Mouse (Mus musculus): Measurements from ENCODE around the gene Slc41a2. TPM values are rescaled to one million over a fixed set of nuclear protein-coding genes. Genes with fewer than 3 reads are reported as not detected.

Gene Slc41a2
- polyA plus RNA-seq, 1 experiment from 2014 or later, result 11.6 TPM

- Histone ChIP-seq H3K36me3 (ENCODE audit: control insufficient read depth, insufficient read depth, low read length) (no peaks in the 10 kb centered on the region), H3K9me3 (replicated peaks; ENCODE audit: control insufficient read depth, low read length, poor library complexity, severe bottlenecking) (no peaks in the 10 kb centered on the region), H3K4me3 (ENCODE audit: low read depth, low read length) (no peak overlapping the region), H3K27ac (ENCODE audit: low read length) (peak overlapping the region; percentile 5; the same call in 1 of the 2 replicates), H3K4me2 (ENCODE audit: low read length) (no peak overlapping the region), H3K9ac (ENCODE audit: low read depth, low read length) (no peak overlapping the region), H3K4me1 (ENCODE audit: control insufficient read depth, insufficient read depth, low read length) (peaks cover 16% of the 10 kb centered on the region), H3K27me3 (ENCODE audit: control insufficient read depth, insufficient read depth, low read depth, low read length) (no peaks in the 10 kb centered on the region)
- ATAC-seq, result 0 out of 2 replicates have a peak, but pooled peaks have one; percentile 8
- WGBS, result 66% methylated on average over 6 of the region's 6 CpGs
Observed at GRCm38 (mm10) chr10:83185121-83185520, 152.6 kb downstream of the Slc41a2 start.

GRCm38 (mm10) chr10:83184480-83185069 lies 153.1 kb downstream of the Slc41a2 start:
- Histone ChIP-seq H3K9ac (ENCODE audit: low read depth, low read length) (no peak overlapping the region), H3K9me3 (replicated peaks; ENCODE audit: control insufficient read depth, low read length, poor library complexity, severe bottlenecking) (no peaks in the 10 kb centered on the region; the same call in 1 of the 2 replicates), H3K27me3 (ENCODE audit: control insufficient read depth, insufficient read depth, low read depth, low read length) (no peaks in the 10 kb centered on the region), H3K36me3 (ENCODE audit: control insufficient read depth, insufficient read depth, low read length) (no peaks in the 10 kb centered on the region), H3K4me1 (ENCODE audit: control insufficient read depth, insufficient read depth, low read length) (peaks cover 16% of the 10 kb centered on the region), H3K4me2 (ENCODE audit: low read length) (no peak overlapping the region), H3K27ac (ENCODE audit: low read length) (peak overlapping the region; percentile 5; the same call in 1 of the 2 replicates), H3K4me3 (ENCODE audit: low read depth, low read length) (no peak overlapping the region)
- WGBS, result 44% methylated on average over 7 of the region's 7 CpGs
- ATAC-seq, result peak; percentile 46; the same call in 1 of the 2 replicates

DNA sequence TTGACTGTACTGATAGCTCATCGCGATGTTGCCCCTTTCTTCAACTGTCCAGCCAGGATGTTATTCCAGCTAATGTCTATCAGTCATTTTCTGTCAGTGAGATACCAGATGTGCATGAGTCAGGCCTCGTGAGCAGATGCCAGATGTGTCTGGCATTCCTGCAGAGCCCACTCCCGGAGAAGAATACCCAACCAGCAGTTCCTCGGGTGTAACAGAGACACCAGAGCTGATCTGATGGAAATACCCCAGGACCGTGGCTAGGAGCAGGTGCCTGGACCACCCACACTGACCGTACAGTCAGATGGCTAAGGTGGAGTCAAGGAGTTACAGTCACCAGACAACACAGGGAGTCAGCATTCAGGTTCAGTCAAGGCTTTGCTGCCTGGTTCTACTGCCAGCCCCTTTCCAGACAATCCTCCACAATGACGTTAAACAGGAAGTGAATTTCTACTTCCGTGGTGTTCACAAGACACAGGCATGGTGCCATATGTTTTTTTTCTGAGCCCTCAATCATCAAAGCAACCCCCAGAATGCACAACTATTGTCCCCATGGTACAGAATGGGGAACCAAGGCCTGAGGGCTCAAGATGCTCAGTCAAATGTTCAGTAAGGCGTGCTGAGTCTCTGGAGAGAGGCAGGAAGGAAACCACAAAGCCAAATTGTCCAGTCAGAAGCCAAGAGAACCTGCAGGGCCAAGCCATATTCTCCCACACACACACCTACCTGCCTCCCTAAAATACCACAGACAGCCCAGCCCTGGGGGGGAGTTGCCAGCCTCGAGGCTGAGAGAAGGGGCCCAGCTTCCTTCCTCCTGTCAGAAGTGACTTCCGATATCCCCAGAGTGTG lies 153.8 kb downstream of the Slc41a2 start:
- H3K4me2 ChIP-seq (ENCODE audit: low read length), result no peak overlapping the region
- 71% methylated on average over 12 of the region's 12 CpGs for WGBS
- ATAC-seq, result 0 out of 2 replicates have a peak, but pooled peaks have one; percentile 5
- no peak overlapping the region for H3K4me3 ChIP-seq (ENCODE audit: low read depth, low read length)
- H3K9ac ChIP-seq (ENCODE audit: low read depth, low read length), result no peak overlapping the region
- peaks cover 16% of the 10 kb centered on the region for H3K4me1 ChIP-seq (ENCODE audit: control insufficient read depth, insufficient read depth, low read length)
- no peaks in the 10 kb centered on the region; the same call in 1 of the 2 replicates for H3K9me3 ChIP-seq (replicated peaks; ENCODE audit: control insufficient read depth, low read length, poor library complexity, severe bottlenecking)
- no peaks in the 10 kb centered on the region for H3K27me3 ChIP-seq (ENCODE audit: control insufficient read depth, insufficient read depth, low read depth, low read length)
- H3K36me3 ChIP-seq (ENCODE audit: control insufficient read depth, insufficient read depth, low read length), result no peaks in the 10 kb centered on the region
- H3K27ac ChIP-seq (ENCODE audit: low read length), result no peak overlapping the region

GRCm38 (mm10) chr10:83182573-83182960 lies 155.1 kb downstream of the Slc41a2 start:
- H3K27me3 ChIP-seq (ENCODE audit: control insufficient read depth, insufficient read depth, low read depth, low read length), result no peaks in the 10 kb centered on the region
- 25% methylated on average over 8 of the region's 8 CpGs for WGBS
- no peak for ATAC-seq

DNA sequence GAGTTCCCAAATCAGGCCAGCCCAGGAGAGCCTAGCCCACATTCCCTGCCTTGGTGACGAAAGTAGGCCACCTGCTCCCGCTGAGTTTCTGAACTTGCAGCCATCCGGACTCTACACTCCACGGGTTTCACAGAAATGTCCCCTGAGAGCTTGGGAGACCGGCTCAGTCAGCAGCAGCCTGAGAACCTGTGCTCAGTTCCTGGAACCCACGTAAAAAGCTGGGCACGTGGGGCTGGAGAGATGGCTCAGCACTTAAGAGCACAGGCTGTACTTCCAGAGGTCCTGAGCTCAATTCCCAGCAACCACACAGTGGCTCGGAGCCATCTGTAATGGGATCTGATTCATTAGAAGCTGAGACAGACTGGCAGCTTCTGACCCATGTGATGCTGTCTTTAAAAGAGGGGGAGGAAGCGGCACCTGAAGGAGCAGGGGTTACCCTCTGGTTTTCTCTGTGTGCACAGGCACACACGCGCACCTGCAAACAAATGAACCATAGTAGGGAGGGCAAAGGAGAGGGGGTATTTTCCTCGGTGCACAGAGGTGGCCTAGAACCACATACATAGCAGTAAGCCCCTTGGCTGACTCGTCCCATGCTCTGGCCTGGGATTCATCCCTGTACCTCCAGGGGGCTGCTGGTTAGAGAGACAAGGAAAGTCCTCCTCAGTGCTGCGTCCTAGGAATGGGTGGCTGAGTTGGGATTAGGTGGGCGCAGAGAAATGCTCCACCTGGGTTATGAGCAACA lies 155.7 kb downstream of the Slc41a2 start:
- Histone ChIP-seq H3K36me3 (ENCODE audit: control insufficient read depth, insufficient read depth, low read length) (no peaks in the 10 kb centered on the region), H3K4me3 (ENCODE audit: low read depth, low read length) (no peak overlapping the region), H3K4me2 (ENCODE audit: low read length) (no peak overlapping the region), H3K27ac (ENCODE audit: low read length) (no peak overlapping the region), H3K4me1 (ENCODE audit: control insufficient read depth, insufficient read depth, low read length) (peaks cover 16% of the 10 kb centered on the region), H3K9me3 (replicated peaks; ENCODE audit: control insufficient read depth, low read length, poor library complexity, severe bottlenecking) (no peaks in the 10 kb centered on the region; the same call in 1 of the 2 replicates), H3K9ac (ENCODE audit: low read depth, low read length) (no peak overlapping the region), H3K27me3 (ENCODE audit: control insufficient read depth, insufficient read depth, low read depth, low read length) (no peaks in the 10 kb centered on the region)
- ATAC-seq, result no peak
- 58% methylated on average over 15 of the region's 15 CpGs for WGBS

More at GRCm38 (mm10) chr10:83182573-83182960, 155.1 kb downstream of the Slc41a2 start:
- Histone ChIP-seq H3K9me3 (replicated peaks; ENCODE audit: control insufficient read depth, low read length, poor library complexity, severe bottlenecking) (no peaks in the 10 kb centered on the region; the same call in 1 of the 2 replicates), H3K36me3 (ENCODE audit: control insufficient read depth, insufficient read depth, low read length) (no peaks in the 10 kb centered on the region), H3K4me2 (ENCODE audit: low read length) (no peak overlapping the region), H3K4me3 (ENCODE audit: low read depth, low read length) (no peak overlapping the region), H3K27ac (ENCODE audit: low read length) (no peak overlapping the region), H3K4me1 (ENCODE audit: control insufficient read depth, insufficient read depth, low read length) (peaks cover 16% of the 10 kb centered on the region), H3K9ac (ENCODE audit: low read depth, low read length) (no peak overlapping the region)

Other genes starting within 250 kb of the Slc41a2 start
- 0.79 and 0.93 TPM in 2 replicates for gene D10Wsu102e, start 22.3 kb upstream of the Slc41a2 start, polyA plus RNA-seq (2015; fragmentation: Nextera tagmentation; extraction: Ambion mirVana)
- gene Aldh1l2, start 196.3 kb upstream of the Slc41a2 start, polyA plus RNA-seq (2015; fragmentation: Nextera tagmentation; extraction: Ambion mirVana), result 17.2 and 17.5 TPM in 2 replicates
- gene Washc4, start 205.9 kb upstream of the Slc41a2 start, polyA plus RNA-seq (2015; fragmentation: Nextera tagmentation; extraction: Ambion mirVana), result 26.4 and 31.8 TPM in 2 replicates